Mouse (Mus musculus) C2C12 (cell line): ENCODE data around the gene C530025M09Rik.

Experiments
- CEBPB ChIP-seq: IDR thresholded peaks from one replicate; pipeline ENCODE4 v1.6.1; 2011; ENCODE audit warnings: low read depth, mild to moderate bottlenecking, control low read depth, moderate library complexity
- CTCF ChIP-seq: IDR thresholded peaks from one replicate; pipeline ENCODE4 v1.5.1; 2011; ENCODE audit not compliant: control insufficient read depth, insufficient read depth, insufficient read length
- MAX ChIP-seq: IDR thresholded peaks from one replicate; pipeline ENCODE4 v1.6.1; 2011; ENCODE audit warnings: mild to moderate bottlenecking, control low read depth
- MYOD1 ChIP-seq: IDR thresholded peaks from one replicate; pipeline ENCODE4 v1.6.1; 2011; ENCODE audit warnings: low read depth; ENCODE audit not compliant: control insufficient read depth, insufficient read length
- USF1 ChIP-seq: IDR thresholded peaks from one replicate; pipeline ENCODE4 v1.6.1; 2011; ENCODE audit warnings: low read depth, mild to moderate bottlenecking, control low read depth, moderate library complexity

DNA sequence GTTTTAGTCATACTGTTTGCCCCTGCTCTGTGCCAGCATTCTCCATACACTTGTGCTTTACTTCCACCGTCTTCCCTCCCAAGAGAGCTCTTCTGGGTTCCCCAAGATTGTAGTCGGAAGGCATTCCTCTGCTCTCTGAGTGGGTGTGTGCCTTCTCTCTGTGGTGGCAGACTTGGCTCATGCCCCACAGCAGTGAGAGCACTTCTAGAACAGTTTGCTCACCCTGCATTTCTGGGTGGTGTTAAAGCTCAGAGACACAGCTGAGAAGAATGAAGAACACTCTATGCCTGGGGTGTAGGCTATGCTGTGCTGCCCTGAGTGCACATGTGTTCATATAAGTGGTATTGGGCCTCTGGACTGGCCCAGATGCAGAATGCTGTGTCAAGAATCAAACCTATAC is 13.6 kb upstream of the C530025M09Rik start:
- TF ChIP-seq CTCF (no peak), MYOD1 (no peak), MAX (no peak), USF1 (no peak), CEBPB (no peak)
